In the genomic region with DNA sequence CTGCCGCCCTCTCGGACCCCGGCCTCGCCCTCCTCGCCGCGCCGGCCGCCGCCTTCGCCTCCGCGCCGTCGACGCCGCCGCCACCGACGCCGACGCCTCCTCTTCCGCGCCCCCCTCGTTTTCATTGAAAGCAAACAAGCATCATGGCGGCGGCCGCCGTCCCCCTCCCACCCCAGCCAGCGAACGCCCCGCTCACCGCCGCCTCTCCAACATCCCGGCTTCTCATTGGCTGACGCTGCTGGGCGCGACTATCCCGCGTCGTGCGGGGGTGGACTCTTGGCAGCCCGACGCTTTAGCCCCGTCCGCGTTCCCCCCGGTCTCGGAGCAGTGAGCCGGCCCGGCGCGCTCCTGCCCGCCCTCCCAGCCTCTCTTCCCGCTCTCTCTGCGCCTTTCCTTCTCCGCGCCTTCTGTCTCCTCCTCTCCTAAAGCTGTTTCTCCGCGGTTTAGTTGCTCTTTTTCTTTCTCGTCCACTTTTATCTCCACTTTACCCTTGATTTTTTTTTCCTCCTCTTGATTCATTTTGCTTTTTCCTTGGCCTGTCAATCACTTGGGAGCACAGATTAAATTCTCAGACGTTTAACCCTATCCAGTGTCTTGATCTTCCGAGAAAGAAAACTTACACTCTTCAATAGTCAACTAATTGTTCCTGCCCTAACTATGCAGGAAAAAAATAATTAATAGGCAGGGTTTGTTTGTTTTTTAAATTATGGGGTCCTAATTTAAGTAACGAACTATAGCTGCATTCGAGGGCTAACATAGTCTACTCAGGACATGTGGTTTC, we compare ENCODE assay signal across 8 mouse cellular contexts. TPM values are rescaled to one million over a fixed set of nuclear protein-coding genes. Genes with fewer than 3 reads are reported as not detected.
DNase-seq lines count a peak whose midpoint lies in the region; ATAC-seq and TF ChIP-seq lines count a peak whose summit lies in the region.

Cnot6 (minus strand) TSS at position 169 of the 781 bp plus-strand sequence.

- TF ChIP-seq CTCF in lung, postnatal 0 days (IDR thresholded peaks at IDR 0.05): no peak

- H3K9me3 ChIP-seq in hindbrain, embryonic 10.5 days: no peaks in the 10 kb centered on the region
- H3K9me3 ChIP-seq in lung, postnatal 0 days (ENCODE audit: low read length): no peaks in the 10 kb centered on the region

- peak within 1 kb of the TSS; percentile 87 for H3K9ac ChIP-seq in lung, postnatal 0 days (replicated peaks; ENCODE audit: low read depth)

- H3K4me1 ChIP-seq in hindbrain, embryonic 10.5 days (replicated peaks): peaks cover 41% of the 10 kb centered on the region
- peaks cover 3% of the 10 kb centered on the region; the same call in 1 of the 2 replicates for H3K4me1 ChIP-seq in lung, postnatal 0 days (ENCODE audit: insufficient read depth, low read depth, low read length)

- H3K4me3 ChIP-seq in hindbrain, embryonic 10.5 days: peak within 1 kb of the TSS; percentile 96
- H3K4me3 ChIP-seq in lung, postnatal 0 days (ENCODE audit: low read depth, low read length): peak within 1 kb of the TSS; percentile 96

- DNase-seq in MN1 (ENCODE audit: low spot score): peak; percentile 100
- peak; percentile 97 for DNase-seq in cerebellum, adult 9-10 months
- DNase-seq in hindbrain, embryonic 10.5 days (ENCODE audit: low spot score): peak; percentile 99
- peak; percentile 97 for DNase-seq in layer of hippocampus, adult 9-11 months
- peak; percentile 97 for DNase-seq in lung, postnatal 0 days (ENCODE audit: low spot score)
- DNase-seq in ovary, postnatal 14 days (ENCODE audit: low spot score): peak; percentile 97
- DNase-seq in thymus, postnatal 14 days: peak; percentile 99

- H3K27me3 ChIP-seq in hindbrain, embryonic 10.5 days (ENCODE audit: insufficient read depth, poor library complexity, severe bottlenecking): no peaks in the 10 kb centered on the region
- no peaks in the 10 kb centered on the region for H3K27me3 ChIP-seq in lung, postnatal 0 days (replicated peaks; ENCODE audit: insufficient read depth, low read length)

- peaks cover 22% of the 10 kb centered on the region for H3K36me3 ChIP-seq in hindbrain, embryonic 10.5 days
- no peaks in the 10 kb centered on the region for H3K36me3 ChIP-seq in lung, postnatal 0 days (ENCODE audit: insufficient read depth, low read length)

- TF ChIP-seq EP300 in lung, postnatal 0 days (IDR thresholded peaks at IDR 0.05): no peak

- WGBS in hindbrain, embryonic 10.5 days: under 1% methylated on average over 65 of the region's 65 CpGs
- under 1% methylated on average over 47 of the region's 65 CpGs for WGBS in lung, postnatal 0 days

- ATAC-seq in frontal cortex, adult (ENCODE audit: low TSS enrichment): peak; percentile 97
- ATAC-seq in lung, postnatal 0 days: peak; percentile 98

- H3K4me2 ChIP-seq in lung, postnatal 0 days (replicated peaks; ENCODE audit: low read depth, low read length): peak within 1 kb of the TSS; percentile 71

- peak within 1 kb of the TSS; percentile 100 for H3K27ac ChIP-seq in hindbrain, embryonic 10.5 days
- H3K27ac ChIP-seq in lung, postnatal 0 days (ENCODE audit: low read length): peak within 1 kb of the TSS; percentile 92

RNA-seq across cellular contexts. Expression of gene Cnot6, which starts in this region (rescaled TPM):
- polyA plus RNA-seq in hindbrain, embryonic 10.5 days (2016; fragmentation: Nextera tagmentation; extraction: Ambion mirVana): 57.3 and 60.8 TPM in 2 replicates
- 36.0 and 40.6 TPM in 2 replicates for polyA plus RNA-seq in lung, postnatal 0 days (2015; fragmentation: Nextera tagmentation; extraction: Ambion mirVana)

Comparison
In these comparisons a context has a peak if more than half of its experiments do, and no peak if none do; other contexts are left out.
1. Peak in every context shown above with its lines: DNase-seq, ATAC-seq, H3K4me3 ChIP-seq and H3K27ac ChIP-seq.